Mouse (Mus musculus): Measurements from ENCODE around the gene Tchhl1.
A peak's percentile ranks its signal among the peaks of the same experiment; 100 is the strongest.

Tchhl1 gene

GRCm38 (mm10) chr3:93509301-93509700 lies 40.7 kb downstream of the Tchhl1 start:
- H3K36me3 ChIP-seq (ENCODE audit: insufficient read depth, low read length) = no peaks in the 10 kb centered on the region
- no peaks in the 10 kb centered on the region for H3K9me3 ChIP-seq (ENCODE audit: low read length)
- TF ChIP-seq CTCF (conservative IDR thresholded peaks at IDR 0.05; ENCODE audit: low read length) (no peak), POU5F1 (IDR thresholded peaks at IDR 0.05; ENCODE audit: borderline replicate concordance, low read length) (no peak), NANOG (IDR thresholded peaks at IDR 0.05; ENCODE audit: borderline replicate concordance, low read length) (no peak)
- H3K27me3 ChIP-seq (ENCODE audit: insufficient read depth, low read length) = no peaks in the 10 kb centered on the region
- peaks cover 12% of the 10 kb centered on the region for H3K4me1 ChIP-seq (replicated peaks; ENCODE audit: low read depth, low read length)
- no peak overlapping the region for H3K4me3 ChIP-seq (replicated peaks; ENCODE audit: low read length)

- peaks cover 8% of the 10 kb centered on the region for H3K4me1 ChIP-seq (replicated peaks; ENCODE audit: low read depth, low read length)
- TF ChIP-seq POU5F1 (IDR thresholded peaks at IDR 0.05; ENCODE audit: borderline replicate concordance, low read length) (no peak), CTCF (conservative IDR thresholded peaks at IDR 0.05; ENCODE audit: low read length) (no peak), NANOG (IDR thresholded peaks at IDR 0.05; ENCODE audit: borderline replicate concordance, low read length) (no peak)
These were observed 42.5 kb downstream of the Tchhl1 start for GRCm38 (mm10) chr3:93511036-93511435.

GRCm38 (mm10) chr3:93511801-93512200 lies 43.2 kb downstream of the Tchhl1 start:
- H3K9me3 ChIP-seq (ENCODE audit: low read length) = no peaks in the 10 kb centered on the region
- no peaks in the 10 kb centered on the region for H3K36me3 ChIP-seq (ENCODE audit: insufficient read depth, low read length)
- peaks cover 5% of the 10 kb centered on the region for H3K4me1 ChIP-seq (replicated peaks; ENCODE audit: low read depth, low read length)
- TF ChIP-seq POU5F1 (IDR thresholded peaks at IDR 0.05; ENCODE audit: borderline replicate concordance, low read length) = no peak
- no peak for TF ChIP-seq CTCF (conservative IDR thresholded peaks at IDR 0.05; ENCODE audit: low read length)
- TF ChIP-seq NANOG (IDR thresholded peaks at IDR 0.05; ENCODE audit: borderline replicate concordance, low read length) = no peak
- no peak overlapping the region for H3K4me3 ChIP-seq (replicated peaks; ENCODE audit: low read length)
- H3K27me3 ChIP-seq (ENCODE audit: insufficient read depth, low read length) = no peaks in the 10 kb centered on the region

More at GRCm38 (mm10) chr3:93511036-93511435, 42.5 kb downstream of the Tchhl1 start:
- no peaks in the 10 kb centered on the region for H3K36me3 ChIP-seq (ENCODE audit: insufficient read depth, low read length)
- H3K9me3 ChIP-seq (ENCODE audit: low read length) = no peaks in the 10 kb centered on the region
- no peaks in the 10 kb centered on the region for H3K27me3 ChIP-seq (ENCODE audit: insufficient read depth, low read length)
- no peak overlapping the region for H3K4me3 ChIP-seq (replicated peaks; ENCODE audit: low read length)

- Histone ChIP-seq H3K27me3 (ENCODE audit: insufficient read depth, low read length) (no peaks in the 10 kb centered on the region), H3K4me1 (replicated peaks; ENCODE audit: low read depth, low read length) (no peaks in the 10 kb centered on the region), H3K4me3 (replicated peaks; ENCODE audit: low read length) (no peak overlapping the region), H3K9me3 (ENCODE audit: low read length) (no peaks in the 10 kb centered on the region), H3K36me3 (ENCODE audit: insufficient read depth, low read length) (no peaks in the 10 kb centered on the region)
- TF ChIP-seq NANOG (IDR thresholded peaks at IDR 0.05; ENCODE audit: borderline replicate concordance, low read length) (no peak), CTCF (conservative IDR thresholded peaks at IDR 0.05; ENCODE audit: low read length) (no peak), POU5F1 (IDR thresholded peaks at IDR 0.05; ENCODE audit: borderline replicate concordance, low read length) (no peak)
These were observed 44.0 kb downstream of the Tchhl1 start for GRCm38 (mm10) chr3:93512386-93513101.

GRCm38 (mm10) chr3:93514628-93515027 lies 46.1 kb downstream of the Tchhl1 start:
- peaks cover 4% of the 10 kb centered on the region for H3K4me1 ChIP-seq (replicated peaks; ENCODE audit: low read depth, low read length)
- H3K9me3 ChIP-seq (ENCODE audit: low read length) = no peaks in the 10 kb centered on the region
- no peaks in the 10 kb centered on the region for H3K27me3 ChIP-seq (ENCODE audit: insufficient read depth, low read length)
- H3K4me3 ChIP-seq (replicated peaks; ENCODE audit: low read length) = no peak overlapping the region
- no peaks in the 10 kb centered on the region for H3K36me3 ChIP-seq (ENCODE audit: insufficient read depth, low read length)
- no peak for TF ChIP-seq NANOG (IDR thresholded peaks at IDR 0.05; ENCODE audit: borderline replicate concordance, low read length)
- TF ChIP-seq POU5F1 (IDR thresholded peaks at IDR 0.05; ENCODE audit: borderline replicate concordance, low read length) = no peak
- no peak for TF ChIP-seq CTCF (conservative IDR thresholded peaks at IDR 0.05; ENCODE audit: low read length)

GRCm38 (mm10) chr3:93517343-93517742 lies 48.8 kb downstream of the Tchhl1 start:
- no peak for TF ChIP-seq POU5F1 (IDR thresholded peaks at IDR 0.05; ENCODE audit: borderline replicate concordance, low read length)
- TF ChIP-seq CTCF (conservative IDR thresholded peaks at IDR 0.05; ENCODE audit: low read length) = no peak
- no peak for TF ChIP-seq NANOG (IDR thresholded peaks at IDR 0.05; ENCODE audit: borderline replicate concordance, low read length)

GRCm38 (mm10) chr3:93519856-93520329 lies 51.3 kb downstream of the Tchhl1 start:
- TF ChIP-seq CTCF (conservative IDR thresholded peaks at IDR 0.05; ENCODE audit: low read length) (no peak), POU5F1 (IDR thresholded peaks at IDR 0.05; ENCODE audit: borderline replicate concordance, low read length) (no peak), NANOG (IDR thresholded peaks at IDR 0.05; ENCODE audit: borderline replicate concordance, low read length) (no peak)
- H3K9me3 ChIP-seq (ENCODE audit: low read length) = no peaks in the 10 kb centered on the region
- peaks cover 10% of the 10 kb centered on the region for H3K36me3 ChIP-seq (ENCODE audit: insufficient read depth, low read length)
- H3K4me3 ChIP-seq (replicated peaks; ENCODE audit: low read length) = peak overlapping the region; percentile 78; the same call in 1 of the 2 replicates
- H3K4me1 ChIP-seq (replicated peaks; ENCODE audit: low read depth, low read length) = peaks cover 24% of the 10 kb centered on the region
- H3K27me3 ChIP-seq (ENCODE audit: insufficient read depth, low read length) = no peaks in the 10 kb centered on the region

More at GRCm38 (mm10) chr3:93517343-93517742, 48.8 kb downstream of the Tchhl1 start:
- Histone ChIP-seq H3K4me1 (replicated peaks; ENCODE audit: low read depth, low read length) (peaks cover 20% of the 10 kb centered on the region), H3K36me3 (ENCODE audit: insufficient read depth, low read length) (no peaks in the 10 kb centered on the region), H3K4me3 (replicated peaks; ENCODE audit: low read length) (no peak overlapping the region), H3K27me3 (ENCODE audit: insufficient read depth, low read length) (no peaks in the 10 kb centered on the region), H3K9me3 (ENCODE audit: low read length) (no peaks in the 10 kb centered on the region)

GRCm38 (mm10) chr3:93520330-93521193 lies 52.0 kb downstream of the Tchhl1 start, which contains the start of gene S100a11:
TSS of gene S100a11 (plus strand) at chr3:93520488.
- H3K27me3 ChIP-seq (ENCODE audit: insufficient read depth, low read length) = no peaks in the 10 kb centered on the region
- H3K4me3 ChIP-seq (replicated peaks; ENCODE audit: low read length) = peak within 1 kb of the TSS; percentile 78
- TF ChIP-seq POU5F1 (IDR thresholded peaks at IDR 0.05; ENCODE audit: borderline replicate concordance, low read length) (no peak), CTCF (conservative IDR thresholded peaks at IDR 0.05; ENCODE audit: low read length) (no peak), NANOG (IDR thresholded peaks at IDR 0.05; ENCODE audit: borderline replicate concordance, low read length) (no peak)
- H3K4me1 ChIP-seq (replicated peaks; ENCODE audit: low read depth, low read length) = peaks cover 24% of the 10 kb centered on the region
- peaks cover 11% of the 10 kb centered on the region for H3K36me3 ChIP-seq (ENCODE audit: insufficient read depth, low read length)
- no peaks in the 10 kb centered on the region for H3K9me3 ChIP-seq (ENCODE audit: low read length)

All from E14TG2a.4 (cell line).